1 mouse cellular context compared by ENCODE assay signal in the genomic region with DNA sequence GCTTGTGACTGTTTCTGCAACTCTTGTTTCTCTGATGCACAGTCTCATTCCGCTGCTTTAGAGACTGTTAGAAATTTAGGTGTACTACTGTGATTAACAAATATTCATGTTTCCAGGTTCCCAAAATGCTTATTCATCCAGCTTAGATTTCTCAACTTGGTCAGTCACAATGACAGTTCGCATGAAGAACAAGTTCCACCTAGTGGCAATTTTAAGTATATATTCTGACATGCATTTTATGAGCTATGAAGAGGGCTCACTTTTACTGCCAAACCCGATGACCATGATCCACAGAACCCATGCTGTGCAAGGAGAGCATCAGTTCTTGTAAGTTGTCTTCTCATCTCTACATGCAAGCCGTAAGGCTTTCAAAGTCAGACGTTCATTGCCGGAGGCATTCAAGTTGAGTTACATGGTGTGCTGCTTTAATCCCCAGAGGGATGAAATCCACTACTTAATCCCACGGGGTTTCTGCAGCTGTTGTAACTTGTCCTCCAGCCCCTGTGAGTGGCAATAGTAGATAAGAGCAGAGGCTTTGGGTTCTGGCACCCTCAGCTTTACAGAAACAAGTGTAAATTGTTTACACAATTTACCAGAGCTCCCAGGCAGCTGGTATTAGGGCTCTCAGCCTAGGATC.
TF ChIP-seq lines count a peak whose summit lies in the region.

No protein-coding gene starts in this region.

TF ChIP-seq in CH12.LX, 34 proteins besides CTCF, POLR2A, EP300 and RAD21 (continued from another document):
- TF ChIP-seq ETS1 (conservative IDR thresholded peaks at IDR 0.05; ENCODE audit: low read depth, low read length) (no peak; the same call in 1 of the 2 replicates), SMC3 (IDR thresholded peaks at IDR 0.05; ENCODE audit: low read depth, low read length) (peak; percentile 22)
